23 mouse cellular contexts compared by ENCODE assay signal in genomic region chr10:108705658-108706057, GRCm38 (mm10). TPM values are rescaled to one million over a fixed set of nuclear protein-coding genes. Genes with fewer than 3 reads are reported as not detected.
"Had no signal": no experiment of that assay in that cellular context is flagged by ENCODE, and none has a peak within 500 bp of the region (broad histone marks: within the 10 kb centered on the region; RNA-seq: fewer than 3 reads in every experiment).

No protein-coding gene starts in this region.

- H3K27me3 ChIP-seq: neural tube, embryonic 13.5 days; neural tube, embryonic 15.5 days; stomach, embryonic 15.5 days had no signal

- H3K4me1 ChIP-seq: stomach, embryonic 15.5 days had no signal

- H3K36me3 ChIP-seq: neural tube, embryonic 13.5 days; neural tube, embryonic 15.5 days; stomach, embryonic 15.5 days had no signal

- DNase-seq: retina, postnatal 1 day; right cerebral cortex, adult 18-20 months; right cerebral cortex, postnatal 14 days; right cerebral cortex, postnatal 25 days; right cerebral cortex, postnatal 4 days; spleen, adult 18-20 months; thymus, adult 18-20 months; thymus, adult 2 months; thymus, postnatal 14 days; thymus, postnatal 25 days; thymus, postnatal 36 days; thymus, postnatal 4 days had no signal

- H3K9me3 ChIP-seq: neural tube, embryonic 13.5 days; neural tube, embryonic 15.5 days; stomach, embryonic 15.5 days had no signal

- H3K4me3 ChIP-seq: neural tube, embryonic 13.5 days; neural tube, embryonic 15.5 days; stomach, embryonic 15.5 days had no signal

- H3K4me2 ChIP-seq: neural tube, embryonic 13.5 days; neural tube, embryonic 15.5 days; stomach, embryonic 15.5 days had no signal

- H3K9ac ChIP-seq: neural tube, embryonic 13.5 days; neural tube, embryonic 15.5 days; stomach, embryonic 15.5 days had no signal

- H3K27ac ChIP-seq: neural tube, embryonic 13.5 days; neural tube, embryonic 15.5 days; stomach, embryonic 15.5 days; stomach, postnatal 0 days had no signal

RNA-seq across cellular contexts. Expression of gene Gm5136, which starts 5.7 kb away (rescaled TPM):
- total RNA-seq: neutrophil, adult 5-6 weeks had no signal
- polyA plus RNA-seq: small intestine, adult 2 months; spleen, adult 2 months; stomach, embryonic 14.5 days; stomach, embryonic 15.5 days; stomach, embryonic 16.5 days; stomach, postnatal 0 days; thymus, adult 2 months; thymus, postnatal 0 days; urinary bladder, adult 2 months had no signal
